Mouse (Mus musculus) limb, embryonic 11.5 days (tissue): ENCODE data around the gene C4b. TPM values are rescaled to one million over a fixed set of nuclear protein-coding genes. Genes with fewer than 3 reads are reported as not detected.

Experiments used
- ATAC-seq: fragments of 200-750 bp; cut with Nextera tagmentation; 2 replicates; pipeline ENCODE4 v1.8.0; 2017; ENCODE audit warnings: low read depth; ENCODE audit not compliant: insufficient number of reproducible peaks, low FRiP score, low TSS enrichment
- DNase-seq: peaks from one replicate; pipeline ENCODE4 v3.0.0-alpha.2; 2015; ENCODE audit warnings: low spot score
- H3K27ac ChIP-seq: fragments of 300-500 bp; sonication (generic); replicated peaks from 2 replicates; pipeline ENCODE4 v1.5.1; 2014; ENCODE audit warnings: low read depth, mild to moderate bottlenecking, low read length
- H3K27me3 ChIP-seq: fragments of 300-500 bp; sonication (generic); 2 replicates; pipeline ENCODE4 v1.6.1; 2014; ENCODE audit warnings: mild to moderate bottlenecking, low read length, mixed read lengths; ENCODE audit not compliant: control insufficient read depth, insufficient read depth
- H3K36me3 ChIP-seq: fragments of 300-500 bp; sonication (generic); 2 replicates; pipeline ENCODE4 v1.6.1; 2014; ENCODE audit warnings: mild to moderate bottlenecking, low read length, moderate library complexity, mixed read lengths; ENCODE audit not compliant: control insufficient read depth, insufficient read depth
- H3K4me1 ChIP-seq: fragments of 300-500 bp; sonication (generic); 2 replicates; pipeline ENCODE4 v1.6.1; 2014; ENCODE audit warnings: low read length, mixed read lengths; ENCODE audit not compliant: control insufficient read depth, insufficient read depth
- H3K4me2 ChIP-seq: fragments of 300-500 bp; sonication (generic); 2 replicates; pipeline ENCODE4 v1.6.1; 2014; ENCODE audit warnings: low read depth, mild to moderate bottlenecking, moderate library complexity; ENCODE audit not compliant: severe bottlenecking
- H3K4me3 ChIP-seq: fragments of 300-500 bp; sonication (generic); 2 replicates; pipeline ENCODE4 v1.5.1; 2014; ENCODE audit warnings: low read depth, low read length
- H3K9ac ChIP-seq: fragments of 300-500 bp; sonication (generic); 2 replicates; pipeline ENCODE4 v1.6.1; 2014; ENCODE audit warnings: mild to moderate bottlenecking, low read length
- H3K9me3 ChIP-seq: fragments of 300-500 bp; sonication (generic); 2 replicates; pipeline ENCODE4 v1.6.1; 2016; ENCODE audit warnings: low read length; ENCODE audit not compliant: control insufficient read depth
- WGBS: fragments of 180-500 bp; shearing (Covaris S2); extraction: QIAGEN DNeasy Blood & Tissue Kit; methylation state at CpG from one replicate; pipeline ENCODE4 v1.1.7; 2014; 5-methylcytosine and 5-hydroxymethylcytosine counted together
- microRNA-seq: library from miRNA; unstranded; fragments of <30 nt; microRNA quantifications from one replicate; pipeline ENCODE4, GENCODE M21; 2016
- polyA plus RNA-seq: library from polyadenylated mRNA; unstranded; fragments of >200 nt; fragmentation: Nextera tagmentation; extraction: Ambion mirVana; gene quantifications from 2 replicates; pipeline ENCODE4 v1.2.1, GENCODE M21; 2014

Gene C4b
- polyA plus RNA-seq, 1 experiment from 2014 or later, result not detected

GRCm38 (mm10) chr17:34680621-34681020 lies 63.1 kb downstream of the C4b start:
- H3K4me2 ChIP-seq, result no peak overlapping the region
- no peak overlapping the region for H3K4me3 ChIP-seq
- H3K4me1 ChIP-seq, result no peaks in the 10 kb centered on the region
- H3K27me3 ChIP-seq, result peaks cover 5% of the 10 kb centered on the region
- DNase-seq (no peak), ATAC-seq (no peak)
- H3K27ac ChIP-seq, result no peak overlapping the region
- no peaks in the 10 kb centered on the region for H3K9me3 ChIP-seq
- WGBS, result 88% methylated on average over 4 of the region's 4 CpGs
- no peak overlapping the region for H3K9ac ChIP-seq
- no peaks in the 10 kb centered on the region for H3K36me3 ChIP-seq

- H3K9me3 ChIP-seq, result no peaks in the 10 kb centered on the region
- WGBS, result 70% methylated on average over 26 of the region's 26 CpGs
- H3K36me3 ChIP-seq, result no peaks in the 10 kb centered on the region
- ATAC-seq (no peak), DNase-seq (no peak)
- no peak overlapping the region for H3K27ac ChIP-seq
- peaks cover 5% of the 10 kb centered on the region for H3K27me3 ChIP-seq
- H3K4me3 ChIP-seq, result no peak overlapping the region
- H3K9ac ChIP-seq, result no peak overlapping the region
- H3K4me2 ChIP-seq, result no peak overlapping the region
- H3K4me1 ChIP-seq, result no peaks in the 10 kb centered on the region
These were observed 63.5 kb downstream of the C4b start for GRCm38 (mm10) chr17:34680191-34680590.

Small RNAs within 50 kb of the gene (microRNA-seq; reads per million reads assigned to microRNA genes)
- not detected for gene Gm27471

Other genes starting within 250 kb of the C4b start
- not detected in 2 replicates for gene Btnl6, start 226.5 kb downstream of the C4b start, polyA plus RNA-seq
- 5.2 and 7.7 TPM in 2 replicates for gene Notch4, start 179.6 kb downstream of the C4b start, polyA plus RNA-seq
- 4.0 and 4.7 TPM in 2 replicates for gene Gpsm3, start 154.1 kb downstream of the C4b start, polyA plus RNA-seq
- gene Pbx2, start 152.6 kb downstream of the C4b start, polyA plus RNA-seq, result 21.5 and 22.0 TPM in 2 replicates
- gene Ager, start 146.0 kb downstream of the C4b start, polyA plus RNA-seq, result 1.3 and 2.7 TPM in 2 replicates
- gene Rnf5, start 140.2 kb downstream of the C4b start, polyA plus RNA-seq, result 111 TPM in 2 replicates
- 58.2 and 74.8 TPM in 2 replicates for gene Agpat1, start 139.6 kb downstream of the C4b start, polyA plus RNA-seq
- 2.8 and 3.5 TPM in 2 replicates for gene Egfl8, start 127.9 kb downstream of the C4b start, polyA plus RNA-seq
- gene Ppt2, start 115.4 kb downstream of the C4b start, polyA plus RNA-seq, result 24.8 and 26.1 TPM in 2 replicates
- 0.17 and 0.20 TPM in 2 replicates for gene Prrt1, start 114.3 kb downstream of the C4b start, polyA plus RNA-seq
- gene Fkbpl, start 99.1 kb downstream of the C4b start, polyA plus RNA-seq, result 13.1 and 19.3 TPM in 2 replicates
- 63.4 and 71.4 TPM in 2 replicates for gene Atf6b, start 96.7 kb downstream of the C4b start, polyA plus RNA-seq
- gene Tnxb, start 73.3 kb downstream of the C4b start, polyA plus RNA-seq, result not detected in 2 replicates
- not detected in 2 replicates for gene Cyp21a1, start 60.7 kb upstream of the C4b start, polyA plus RNA-seq
- 20.5 and 21.2 TPM in 2 replicates for gene Stk19, start 93.1 kb upstream of the C4b start, polyA plus RNA-seq
- gene Dxo, start 93.1 kb upstream of the C4b start, polyA plus RNA-seq, result 72.4 and 74.6 TPM in 2 replicates
- gene Skiv2l, start 106.3 kb upstream of the C4b start, polyA plus RNA-seq, result 43.2 and 49.0 TPM in 2 replicates
- gene Nelfe, start 106.5 kb upstream of the C4b start, polyA plus RNA-seq, result 152 TPM in 2 replicates
- gene Cfb, start 118.6 kb upstream of the C4b start, polyA plus RNA-seq, result 1.6 and 2.6 TPM in 2 replicates
- gene Zbtb12, start 135.6 kb upstream of the C4b start, polyA plus RNA-seq, result 1.9 and 2.3 TPM in 2 replicates
- not detected in 2 replicates for gene Gm20547, start 138.2 kb upstream of the C4b start, polyA plus RNA-seq
- gene C2, start 154.4 kb upstream of the C4b start, polyA plus RNA-seq, result 0.44 and 0.58 TPM in 2 replicates
- gene Ehmt2, start 154.6 kb upstream of the C4b start, polyA plus RNA-seq, result 77.8 and 78.9 TPM in 2 replicates
- gene Slc44a4, start 170.6 kb upstream of the C4b start, polyA plus RNA-seq, result 0.21 TPM in 1 of 2 replicates, not detected in the other
- 10.3 and 12.8 TPM in 2 replicates for gene Neu1, start 187.4 kb upstream of the C4b start, polyA plus RNA-seq
- 0.43 and 0.44 TPM in 2 replicates for gene Hspa1b, start 215.4 kb upstream of the C4b start, polyA plus RNA-seq
- gene Gm20481, start 226.0 kb upstream of the C4b start, polyA plus RNA-seq, result 0.36 and 0.43 TPM in 2 replicates
- 0.75 and 4.0 TPM in 2 replicates for gene Hspa1a, start 228.3 kb upstream of the C4b start, polyA plus RNA-seq
- gene Hspa1l, start 228.8 kb upstream of the C4b start, polyA plus RNA-seq, result 1.5 and 1.6 TPM in 2 replicates
- 266 and 271 TPM in 2 replicates for gene Lsm2, start 238.0 kb upstream of the C4b start, polyA plus RNA-seq